Mouse (Mus musculus) liver, embryonic 14.5 days (tissue): ENCODE measurements around the gene 4933428G20Rik. TPM values are rescaled to one million over a fixed set of nuclear protein-coding genes. Genes with fewer than 3 reads are reported as not detected.
A peak's percentile ranks its signal among the peaks of the same experiment; 100 is the strongest.

Experiments used
- ATAC-seq: fragments of 200-750 bp; cut with Nextera tagmentation; 2 replicates; pipeline ENCODE4 v1.8.0; 2017; ENCODE audit warnings: moderate number of reproducible peaks, mild to moderate bottlenecking, moderate library complexity; ENCODE audit not compliant: insufficient read depth
- DNase-seq, 3 experiments: peaks; one replicate each; pipeline ENCODE4 v3.0.0-alpha.2; 2012 to 2013; ENCODE audit warnings: low read depth in 3 of 3, low spot score in 3 of 3
- H3K27ac ChIP-seq: fragments of 300-500 bp; sonication (generic); 2 replicates; pipeline ENCODE4 v1.5.1; 2014; ENCODE audit warnings: moderate library complexity, mild to moderate bottlenecking, control low read depth, inconsistent platforms
- H3K27me3 ChIP-seq: fragments of 300-500 bp; sonication (generic); 2 replicates; pipeline ENCODE4 v1.6.1; 2014; ENCODE audit warnings: mild to moderate bottlenecking, low read length, moderate library complexity; ENCODE audit not compliant: control insufficient read depth, insufficient read depth
- H3K36me3 ChIP-seq: fragments of 300-500 bp; sonication (generic); replicated peaks from 2 replicates; pipeline ENCODE4 v1.6.1; 2014; ENCODE audit warnings: low read depth; ENCODE audit not compliant: control insufficient read depth, insufficient read depth
- H3K4me1 ChIP-seq, 2 experiments: fragments of 200-500 bp in 1 of 2; fragments of 300-500 bp in 1 of 2; sonication (generic) in 1 of 2; replicated peaks; 2 replicates each; pipeline ENCODE4 v1.6.1; 2012 to 2014; ENCODE audit warnings: antibody characterized with exemption in 1 of 2, inconsistent platforms in 1 of 2, low read length in 1 of 2; ENCODE audit not compliant: control insufficient read depth in 2 of 2, insufficient read depth in 2 of 2
- H3K4me2 ChIP-seq: fragments of 300-500 bp; sonication (generic); 2 replicates; pipeline ENCODE4 v1.6.1; 2014; ENCODE audit warnings: low read depth, mild to moderate bottlenecking, control low read depth, moderate library complexity
- H3K4me3 ChIP-seq, 2 experiments: fragments of 200-500 bp in 1 of 2; fragments of 300-500 bp in 1 of 2; sonication (generic) in 1 of 2; 2 replicates each; pipeline ENCODE4 v1.5.1; 2012 to 2014; ENCODE audit warnings: low read depth in 2 of 2, low read length in 2 of 2, mild to moderate bottlenecking in 2 of 2, control low read depth in 1 of 2, inconsistent platforms in 1 of 2, moderate library complexity in 1 of 2; ENCODE audit not compliant: insufficient read depth in 1 of 2
- H3K9ac ChIP-seq: fragments of 300-500 bp; sonication (generic); replicated peaks from 2 replicates; pipeline ENCODE4 v1.6.1; 2014; ENCODE audit warnings: mild to moderate bottlenecking, control low read depth, moderate library complexity
- H3K9me3 ChIP-seq: fragments of 300-500 bp; sonication (generic); 2 replicates; pipeline ENCODE4 v1.6.1; 2016; ENCODE audit warnings: low read length, mixed read lengths; ENCODE audit not compliant: control insufficient read depth
- CTCF ChIP-seq: IDR thresholded peaks from 2 replicates; pipeline ENCODE4 v1.5.1; 2016; ENCODE audit warnings: antibody characterized with exemption, low read depth, control low read depth
- EP300 ChIP-seq: IDR thresholded peaks from 2 replicates; pipeline ENCODE4 v1.6.1; 2016; ENCODE audit warnings: antibody characterized with exemption, low read depth
- WGBS: fragments of 180-500 bp; shearing (Covaris S2); extraction: QIAGEN DNeasy Blood & Tissue Kit; methylation state at CpG from one replicate; pipeline ENCODE4 v1.1.7; 2014; ENCODE audit not compliant: insufficient replicate concordance; 5-methylcytosine and 5-hydroxymethylcytosine counted together
- polyA plus RNA-seq, 2 experiments: library from polyadenylated mRNA; depleted of rRNA in 1 of 2; stranded (reverse) in 1 of 2; unstranded in 1 of 2; fragments of >200 nt; fragmentation: Nextera tagmentation in 1 of 2; extraction: Ambion mirVana in 1 of 2; gene quantifications; 2 replicates each; pipeline versions ENCODE4 v1.2.1 to v1.2.3; 2012 to 2014

4933428G20Rik gene
- polyA plus RNA-seq, 2 experiments, result 0.02 TPM; not detected in 1

DNA sequence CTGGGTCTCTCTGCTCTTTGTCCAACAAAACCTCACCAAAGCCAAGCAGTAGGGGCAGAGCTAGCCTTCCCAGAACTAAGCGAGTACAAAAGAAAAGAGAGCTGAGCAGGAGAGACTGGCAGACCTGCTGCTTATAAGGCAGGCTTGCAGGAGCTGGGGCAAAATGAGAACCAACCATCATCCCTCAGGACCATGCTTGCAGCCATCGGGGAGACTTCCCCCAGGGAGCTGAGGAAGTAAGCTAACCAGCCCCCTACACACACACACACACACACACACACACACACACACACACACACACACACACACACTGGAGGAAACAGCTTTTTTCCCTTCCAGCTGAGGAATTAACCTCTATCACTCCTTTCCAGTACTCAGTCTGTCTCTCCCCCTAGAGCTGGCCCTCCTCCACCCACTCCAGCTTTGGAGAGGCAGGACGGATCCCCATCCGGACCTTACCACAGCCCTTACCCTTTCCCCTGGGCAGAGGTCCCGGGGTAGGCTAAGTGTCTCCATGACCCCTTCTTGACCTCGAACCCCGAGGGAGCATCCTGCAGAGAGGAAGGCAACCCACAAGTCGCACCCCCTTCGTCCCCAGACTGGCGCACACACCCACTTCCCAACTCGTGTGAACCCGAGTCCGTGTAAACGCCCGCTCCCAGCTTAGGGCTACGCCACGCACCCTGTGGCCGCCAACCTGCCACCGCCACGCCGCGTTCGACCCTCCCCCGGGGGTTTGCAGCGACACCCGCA, 45.8 kb upstream of the 4933428G20Rik start:
- 3% methylated on average over 26 of the region's 26 CpGs for WGBS
- ATAC-seq (no peak), DNase-seq (no peak)
- no peaks in the 10 kb centered on the region for H3K36me3 ChIP-seq
- H3K27me3 ChIP-seq, result peaks cover 61% of the 10 kb centered on the region
- H3K9ac ChIP-seq, result no peak overlapping the region
- peak overlapping the region; percentile 57 for H3K4me2 ChIP-seq
- no peaks in the 10 kb centered on the region for H3K4me1 ChIP-seq
- TF ChIP-seq CTCF, result no peak
- TF ChIP-seq EP300, result no peak
- H3K4me3 ChIP-seq, result peak overlapping the region in 1 of 2 experiments; percentile 39; a peak in 1 of 4 replicates
- H3K9me3 ChIP-seq, result no peaks in the 10 kb centered on the region
- H3K27ac ChIP-seq, result no peak overlapping the region

DNA sequence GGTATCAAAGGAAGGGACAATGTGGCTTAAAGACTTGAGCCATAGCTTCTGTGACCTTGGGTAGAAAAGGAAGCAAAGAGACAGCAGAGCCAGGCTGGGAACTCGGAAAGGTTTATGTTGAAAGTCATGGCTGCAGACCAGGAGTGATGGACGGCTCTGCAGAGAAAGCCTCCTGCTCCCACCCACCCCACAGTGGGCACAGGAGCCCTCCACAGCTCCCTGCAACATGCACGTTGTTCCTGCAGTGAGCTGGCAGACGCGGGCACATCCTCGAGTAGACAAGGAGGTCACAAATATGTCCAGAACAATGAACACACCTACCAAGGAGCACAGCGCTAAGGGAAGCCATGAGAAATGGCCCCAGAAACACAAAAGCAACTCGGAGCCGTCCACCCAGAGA, 43.7 kb upstream of the 4933428G20Rik start:
- no peak overlapping the region for H3K27ac ChIP-seq
- no peak overlapping the region for H3K9ac ChIP-seq
- DNase-seq (no peak), ATAC-seq (no peak)
- no peak overlapping the region for H3K4me3 ChIP-seq
- no peaks in the 10 kb centered on the region for H3K9me3 ChIP-seq
- 63% methylated on average over 9 of the region's 9 CpGs for WGBS
- no peaks in the 10 kb centered on the region for H3K36me3 ChIP-seq
- no peaks in the 10 kb centered on the region for H3K4me1 ChIP-seq
- H3K27me3 ChIP-seq, result peaks cover 43% of the 10 kb centered on the region
- TF ChIP-seq CTCF (no peak), EP300 (no peak)
- no peak overlapping the region for H3K4me2 ChIP-seq

DNA sequence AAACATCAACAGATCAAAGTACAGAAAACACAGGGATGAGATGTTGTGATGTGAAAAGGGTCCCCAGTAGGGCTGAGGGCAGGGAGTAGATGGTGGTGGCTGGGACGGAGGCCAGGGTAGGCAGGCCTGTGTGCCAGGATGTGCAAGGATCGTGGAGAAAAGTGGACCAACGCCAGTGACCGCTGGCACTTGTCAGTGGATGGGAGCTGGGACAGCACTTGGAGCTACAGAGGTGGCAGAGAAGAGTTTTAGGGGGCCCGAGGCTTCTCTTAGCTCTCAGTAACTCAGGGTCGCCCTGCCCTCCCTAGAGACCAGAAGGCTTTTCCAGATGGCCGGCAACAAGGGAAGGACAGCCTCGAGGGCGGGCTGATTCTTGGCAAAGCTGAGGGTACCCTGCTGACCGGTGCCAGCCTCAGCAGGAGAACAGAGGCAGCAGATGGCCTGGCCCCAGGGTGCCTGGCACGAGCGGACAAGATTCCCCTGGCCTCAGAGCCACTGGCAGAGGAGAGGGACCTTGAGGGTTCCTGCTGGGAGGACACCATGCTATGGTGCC, 43.1 kb upstream of the 4933428G20Rik start:
- WGBS, result 55% methylated on average over 12 of the region's 12 CpGs
- TF ChIP-seq CTCF, result no peak
- no peak for TF ChIP-seq EP300
- ATAC-seq (no peak), DNase-seq (no peak)
- H3K4me2 ChIP-seq, result no peak overlapping the region
- H3K27me3 ChIP-seq, result peaks cover 41% of the 10 kb centered on the region
- no peaks in the 10 kb centered on the region for H3K9me3 ChIP-seq
- no peak overlapping the region for H3K9ac ChIP-seq
- no peaks in the 10 kb centered on the region for H3K36me3 ChIP-seq
- no peaks in the 10 kb centered on the region for H3K4me1 ChIP-seq
- H3K27ac ChIP-seq, result no peak overlapping the region
- H3K4me3 ChIP-seq, result no peak overlapping the region

DNA sequence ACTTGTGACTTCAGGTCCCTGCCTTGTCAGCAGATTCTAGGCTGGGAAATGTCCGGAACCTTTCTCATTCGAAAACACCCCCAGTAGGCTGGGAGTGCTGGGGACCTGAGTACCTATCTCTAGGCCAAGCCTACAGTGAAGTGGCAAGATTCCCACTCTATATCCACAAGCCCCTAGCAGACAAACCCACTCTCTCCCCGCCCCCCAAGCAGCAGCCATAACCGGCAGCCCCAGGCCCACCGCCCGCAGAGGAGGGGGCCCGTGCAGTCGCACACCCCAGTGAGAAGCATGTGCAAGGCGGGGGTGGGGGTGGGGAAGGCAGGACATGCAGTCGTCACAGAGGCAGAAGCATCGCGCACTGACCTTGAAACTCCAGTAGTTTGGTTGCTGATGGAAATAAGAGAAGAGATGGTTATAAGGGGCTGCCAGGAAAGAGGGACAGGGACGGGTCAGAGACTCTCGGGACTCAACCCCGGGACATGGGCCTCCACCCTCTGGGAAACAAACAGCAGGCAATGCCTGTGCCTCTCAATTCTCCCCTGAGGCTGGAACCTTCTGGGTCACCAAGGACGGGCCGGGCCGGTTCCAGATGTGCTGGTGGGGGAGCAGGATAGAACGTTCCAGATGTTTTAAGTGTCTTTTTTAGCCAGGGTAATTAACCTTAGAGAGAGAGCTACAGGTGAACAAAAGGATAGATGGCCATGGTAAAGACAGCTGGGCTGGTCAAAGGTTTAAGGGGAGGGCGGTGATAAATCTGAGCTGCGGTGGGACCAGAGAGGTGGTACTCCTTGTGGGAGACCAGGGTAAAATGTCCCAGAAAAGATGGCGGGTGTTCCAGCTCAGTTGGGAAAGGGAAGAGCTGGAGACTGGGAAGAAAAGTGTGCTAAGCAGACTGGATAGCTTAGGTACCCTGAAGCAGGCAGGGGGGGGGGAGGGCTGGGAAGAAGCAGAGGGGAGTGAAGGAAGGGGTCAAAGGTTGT, 42.3 kb upstream of the 4933428G20Rik start:
- Histone ChIP-seq H3K4me1 (no peaks in the 10 kb centered on the region), H3K9me3 (no peaks in the 10 kb centered on the region), H3K4me3 (no peak overlapping the region), H3K27me3 (peaks cover 41% of the 10 kb centered on the region), H3K9ac (no peak overlapping the region), H3K27ac (no peak overlapping the region), H3K4me2 (no peak overlapping the region), H3K36me3 (no peaks in the 10 kb centered on the region)
- WGBS, result 71% methylated on average over 22 of the region's 22 CpGs
- ATAC-seq, result no peak
- TF ChIP-seq EP300, result no peak
- no peak for TF ChIP-seq CTCF
- DNase-seq, result no peak

DNA sequence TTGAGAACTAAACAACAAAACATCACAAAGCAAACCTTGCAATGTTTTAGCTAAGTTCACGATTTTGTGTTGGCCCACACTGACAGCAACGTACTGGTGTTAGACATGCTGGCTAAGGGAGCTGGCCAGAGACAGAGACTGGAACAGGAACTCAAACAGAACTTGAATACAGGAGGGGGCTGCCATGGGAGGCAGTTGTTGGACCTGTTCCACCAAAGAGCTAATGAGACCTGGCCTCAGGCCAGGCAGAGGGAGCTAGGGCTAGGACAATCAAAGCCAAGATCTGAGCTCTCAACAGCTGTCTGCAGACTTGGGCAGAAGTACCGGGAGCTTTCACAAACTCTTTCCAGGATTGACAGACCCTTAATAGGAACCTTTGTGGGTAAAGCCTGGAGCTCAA, 40.5 kb upstream of the 4933428G20Rik start:
- no peaks in the 10 kb centered on the region for H3K9me3 ChIP-seq
- H3K4me1 ChIP-seq, result no peaks in the 10 kb centered on the region
- no peak overlapping the region for H3K27ac ChIP-seq
- H3K36me3 ChIP-seq, result no peaks in the 10 kb centered on the region
- no peak for ATAC-seq
- no peak overlapping the region for H3K9ac ChIP-seq
- DNase-seq, result no peak
- no peak overlapping the region for H3K4me2 ChIP-seq
- WGBS, result 33% methylated on average over 3 of the region's 3 CpGs
- peaks cover 41% of the 10 kb centered on the region for H3K27me3 ChIP-seq
- H3K4me3 ChIP-seq, result no peak overlapping the region
- TF ChIP-seq EP300 (no peak), CTCF (no peak)
